Mouse (Mus musculus): Measurements from ENCODE around the gene Svbp. TPM values are rescaled to one million over a fixed set of nuclear protein-coding genes. Genes with fewer than 3 reads are reported as not detected.

The Svbp gene
- total RNA-seq, 1 experiment: 33.0 TPM

GRCm38 (mm10) chr4:119173851-119174453 lies 21.2 kb upstream of the Svbp start, which contains the start of gene Zfp691:
Gene Zfp691, minus strand, starts transcription at chr4:119174195.
- H3K36me3 ChIP-seq (ENCODE audit: control insufficient read depth, insufficient read depth, low read length, poor library complexity, severe bottlenecking): peaks cover 11% of the 10 kb centered on the region
- H3K27ac ChIP-seq (ENCODE audit: insufficient read depth, low read depth, low read length, poor library complexity, severe bottlenecking): no peak within 1 kb of the TSS
- H3K9ac ChIP-seq (ENCODE audit: insufficient read depth, low read depth, low read length, poor library complexity, severe bottlenecking): peak within 1 kb of the TSS; percentile 69
- H3K9me3 ChIP-seq (ENCODE audit: control insufficient read depth, insufficient read depth, low read depth, low read length): no peaks in the 10 kb centered on the region
- in situ Hi-C loops (cut with MboI; ENCODE audit: low sequenced_read_pairs in 2 of 2, unreplicated experiment in 2 of 2): loop anchor here (5.0 to 25.0 kb wide), 3 partner anchors 172 to 562 kb away; partner anchors contain the start of genes Cfap57 (in 1 of the 2) and Ebna1bp2 (in 1 of the 2)
- TF ChIP-seq CHD2 (IDR thresholded peaks at IDR 0.05; ENCODE audit: low read depth, low read length) (peak; percentile 97), MAFK (IDR thresholded peaks at IDR 0.05; ENCODE audit: insufficient read depth, low read depth, low read length) (no peak), HCFC1 (IDR thresholded peaks at IDR 0.05; ENCODE audit: borderline replicate concordance, insufficient read depth, low read length) (peak; percentile 99), ZC3H11A (IDR thresholded peaks at IDR 0.05; ENCODE audit: borderline replicate concordance, low read depth, low read length) (no peak)
- H3K4me1 ChIP-seq (ENCODE audit: control insufficient read depth in 2 of 2, insufficient read depth in 2 of 2, low read length in 2 of 2, poor library complexity in 1 of 2): peaks cover 0 to 6% of the 10 kb centered on the region in 2 experiments; a peak in 1 of 4 replicates
- DNase-seq (ENCODE audit: low read depth, low spot score): peak; percentile 91
- H3K4me3 ChIP-seq (ENCODE audit: insufficient read depth in 1 of 2, low read depth in 1 of 2, low read length in 2 of 2, poor library complexity in 1 of 2, severe bottlenecking in 1 of 2): peak within 1 kb of the TSS; percentile 80 to 95

GRCm38 (mm10) chr4:119177702-119178101 lies 17.4 kb upstream of the Svbp start:
- no peaks in the 10 kb centered on the region for H3K9me3 ChIP-seq (ENCODE audit: control insufficient read depth, insufficient read depth, low read depth, low read length)
- DNase-seq (ENCODE audit: low read depth, low spot score): no peak
- H3K9ac ChIP-seq (ENCODE audit: insufficient read depth, low read depth, low read length, poor library complexity, severe bottlenecking): no peak overlapping the region
- TF ChIP-seq CHD2 (IDR thresholded peaks at IDR 0.05; ENCODE audit: low read depth, low read length) (no peak), ZC3H11A (IDR thresholded peaks at IDR 0.05; ENCODE audit: borderline replicate concordance, low read depth, low read length) (no peak), HCFC1 (IDR thresholded peaks at IDR 0.05; ENCODE audit: borderline replicate concordance, insufficient read depth, low read length) (no peak)
- no peak overlapping the region for H3K27ac ChIP-seq (ENCODE audit: insufficient read depth, low read depth, low read length, poor library complexity, severe bottlenecking)
- H3K36me3 ChIP-seq (ENCODE audit: control insufficient read depth, insufficient read depth, low read length, poor library complexity, severe bottlenecking): no peaks in the 10 kb centered on the region
- H3K4me1 ChIP-seq (ENCODE audit: control insufficient read depth in 2 of 2, insufficient read depth in 2 of 2, low read length in 2 of 2, poor library complexity in 1 of 2): 0 out of 4 replicates have a peak, but pooled peaks cover 0 to 2% of the 10 kb centered on the region in 2 experiments
- in situ Hi-C loops (cut with MboI; ENCODE audit: low sequenced_read_pairs in 2 of 2, unreplicated experiment in 2 of 2): no loop called here
- H3K4me3 ChIP-seq (ENCODE audit: insufficient read depth in 1 of 2, low read depth in 1 of 2, low read length in 2 of 2, poor library complexity in 1 of 2, severe bottlenecking in 1 of 2): no peak overlapping the region

- in situ Hi-C loops (cut with MboI; ENCODE audit: low sequenced_read_pairs in 2 of 2, unreplicated experiment in 2 of 2): no loop called here
- DNase-seq (ENCODE audit: low read depth, low spot score): no peak
- Histone ChIP-seq H3K9ac (ENCODE audit: insufficient read depth, low read depth, low read length, poor library complexity, severe bottlenecking) (no peak overlapping the region), H3K4me1 (ENCODE audit: control insufficient read depth in 2 of 2, insufficient read depth in 2 of 2, low read length in 2 of 2, poor library complexity in 1 of 2) (no peaks in the 10 kb centered on the region), H3K36me3 (ENCODE audit: control insufficient read depth, insufficient read depth, low read length, poor library complexity, severe bottlenecking) (no peaks in the 10 kb centered on the region), H3K27ac (ENCODE audit: insufficient read depth, low read depth, low read length, poor library complexity, severe bottlenecking) (no peak overlapping the region), H3K4me3 (ENCODE audit: insufficient read depth in 1 of 2, low read depth in 1 of 2, low read length in 2 of 2, poor library complexity in 1 of 2, severe bottlenecking in 1 of 2) (no peak overlapping the region), H3K9me3 (ENCODE audit: control insufficient read depth, insufficient read depth, low read depth, low read length) (no peaks in the 10 kb centered on the region)
- TF ChIP-seq MAFK (IDR thresholded peaks at IDR 0.05; ENCODE audit: insufficient read depth, low read depth, low read length) (no peak), ZC3H11A (IDR thresholded peaks at IDR 0.05; ENCODE audit: borderline replicate concordance, low read depth, low read length) (no peak), HCFC1 (IDR thresholded peaks at IDR 0.05; ENCODE audit: borderline replicate concordance, insufficient read depth, low read length) (no peak), CHD2 (IDR thresholded peaks at IDR 0.05; ENCODE audit: low read depth, low read length) (no peak), ZNF384 (IDR thresholded peaks at IDR 0.05; ENCODE audit: low read depth, low read length) (no peak)
Observed at GRCm38 (mm10) chr4:119178331-119178730, 16.8 kb upstream of the Svbp start.

DNA sequence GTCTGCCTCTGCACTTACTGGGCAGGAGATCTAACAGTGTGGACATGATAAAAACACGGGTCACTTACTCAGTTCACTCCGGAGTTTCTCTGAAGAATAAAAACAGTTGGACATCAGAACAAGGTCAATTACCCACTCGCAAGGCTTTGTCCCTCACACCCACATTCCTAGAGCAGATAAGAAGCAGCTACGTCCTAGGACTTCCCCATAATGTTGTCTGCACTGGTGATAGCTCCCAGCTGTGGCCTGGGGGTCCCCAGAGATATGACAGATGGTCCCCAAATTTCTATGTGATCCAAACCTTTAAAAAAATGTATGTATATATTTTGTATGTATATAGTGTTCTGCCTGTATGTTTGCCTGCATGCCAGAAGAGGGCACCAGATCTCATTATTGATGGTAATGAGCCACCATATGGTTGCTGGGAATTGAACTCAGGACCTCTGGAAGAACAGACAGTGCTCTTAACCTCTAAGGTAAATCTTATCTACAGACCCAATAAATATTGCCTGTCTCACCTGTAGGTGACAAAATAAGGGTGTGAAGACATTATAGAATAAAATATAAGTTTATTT lies 14.9 kb upstream of the Svbp start:
- Histone ChIP-seq H3K27ac (ENCODE audit: insufficient read depth, low read depth, low read length, poor library complexity, severe bottlenecking) (no peak overlapping the region), H3K4me3 (ENCODE audit: insufficient read depth in 1 of 2, low read depth in 1 of 2, low read length in 2 of 2, poor library complexity in 1 of 2, severe bottlenecking in 1 of 2) (no peak overlapping the region), H3K36me3 (ENCODE audit: control insufficient read depth, insufficient read depth, low read length, poor library complexity, severe bottlenecking) (no peaks in the 10 kb centered on the region), H3K4me1 (ENCODE audit: control insufficient read depth in 2 of 2, insufficient read depth in 2 of 2, low read length in 2 of 2, poor library complexity in 1 of 2) (no peaks in the 10 kb centered on the region), H3K9ac (ENCODE audit: insufficient read depth, low read depth, low read length, poor library complexity, severe bottlenecking) (no peak overlapping the region), H3K9me3 (ENCODE audit: control insufficient read depth, insufficient read depth, low read depth, low read length) (no peaks in the 10 kb centered on the region)
- no peak for TF ChIP-seq MAFK (IDR thresholded peaks at IDR 0.05; ENCODE audit: insufficient read depth, low read depth, low read length)
- in situ Hi-C loops (cut with MboI; ENCODE audit: low sequenced_read_pairs in 2 of 2, unreplicated experiment in 2 of 2): no loop called here
- no peak for DNase-seq (ENCODE audit: low read depth, low spot score)

GRCm38 (mm10) chr4:119181456-119181855 lies 13.7 kb upstream of the Svbp start:
- no peak overlapping the region for H3K9ac ChIP-seq (ENCODE audit: insufficient read depth, low read depth, low read length, poor library complexity, severe bottlenecking)
- no peaks in the 10 kb centered on the region for H3K4me1 ChIP-seq (ENCODE audit: control insufficient read depth in 2 of 2, insufficient read depth in 2 of 2, low read length in 2 of 2, poor library complexity in 1 of 2)
- in situ Hi-C loops (cut with MboI; ENCODE audit: low sequenced_read_pairs in 2 of 2, unreplicated experiment in 2 of 2): no loop called here
- H3K36me3 ChIP-seq (ENCODE audit: control insufficient read depth, insufficient read depth, low read length, poor library complexity, severe bottlenecking): no peaks in the 10 kb centered on the region
- H3K27ac ChIP-seq (ENCODE audit: insufficient read depth, low read depth, low read length, poor library complexity, severe bottlenecking): no peak overlapping the region
- TF ChIP-seq MAFK (IDR thresholded peaks at IDR 0.05; ENCODE audit: insufficient read depth, low read depth, low read length) (no peak), ZNF384 (IDR thresholded peaks at IDR 0.05; ENCODE audit: low read depth, low read length) (no peak), HCFC1 (IDR thresholded peaks at IDR 0.05; ENCODE audit: borderline replicate concordance, insufficient read depth, low read length) (no peak), ZC3H11A (IDR thresholded peaks at IDR 0.05; ENCODE audit: borderline replicate concordance, low read depth, low read length) (no peak)
- H3K9me3 ChIP-seq (ENCODE audit: control insufficient read depth, insufficient read depth, low read depth, low read length): no peaks in the 10 kb centered on the region
- no peak overlapping the region for H3K4me3 ChIP-seq (ENCODE audit: insufficient read depth in 1 of 2, low read depth in 1 of 2, low read length in 2 of 2, poor library complexity in 1 of 2, severe bottlenecking in 1 of 2)
- no peak for DNase-seq (ENCODE audit: low read depth, low spot score)

All from ES-E14 (cell line).